Mouse (Mus musculus) ES-Bruce4 (cell line): ENCODE measurements around the gene 4930430A15Rik. TPM values are rescaled to one million over a fixed set of nuclear protein-coding genes. Genes with fewer than 3 reads are reported as not detected.

ENCODE experiments used
- H3K27ac ChIP-seq: 2 replicates; pipeline ENCODE4 v1.5.1; 2012; ENCODE audit warnings: low read length, inconsistent platforms; ENCODE audit not compliant: insufficient read depth
- H3K27me3 ChIP-seq: 2 replicates; pipeline ENCODE4 v1.6.1; 2012; ENCODE audit warnings: mild to moderate bottlenecking, low read length, inconsistent platforms; ENCODE audit not compliant: control insufficient read depth, poor library complexity, insufficient read depth, severe bottlenecking
- H3K36me3 ChIP-seq: 2 replicates; pipeline ENCODE4 v1.6.1; 2012; ENCODE audit warnings: inconsistent platforms, mild to moderate bottlenecking, low read length, moderate library complexity; ENCODE audit not compliant: control insufficient read depth, poor library complexity, insufficient read depth, severe bottlenecking
- H3K4me1 ChIP-seq: one replicate; pipeline ENCODE4 v1.8.1; 2011; ENCODE audit warnings: low read length; ENCODE audit not compliant: control insufficient read depth, insufficient read depth
- H3K4me3 ChIP-seq: 2 replicates; pipeline ENCODE4 v1.5.1; 2011; ENCODE audit warnings: low read depth, mild to moderate bottlenecking, low read length
- H3K9ac ChIP-seq: 2 replicates; pipeline ENCODE4 v1.6.1; 2012; ENCODE audit warnings: low read depth, mild to moderate bottlenecking, inconsistent platforms; ENCODE audit not compliant: poor library complexity, severe bottlenecking
- H3K9me3 ChIP-seq: replicated peaks from 2 replicates; pipeline ENCODE4 v1.6.1; 2012; ENCODE audit warnings: mild to moderate bottlenecking, low read length, inconsistent platforms; ENCODE audit not compliant: control insufficient read depth, poor library complexity, insufficient read depth, severe bottlenecking
- CTCF ChIP-seq: IDR thresholded peaks from one replicate; pipeline ENCODE4 v1.8.1; 2011; ENCODE audit warnings: low read depth, low read length
- EP300 ChIP-seq: IDR thresholded peaks from 2 replicates; pipeline ENCODE4 v1.6.1; 2011; ENCODE audit warnings: low read depth, low read length; ENCODE audit not compliant: insufficient read depth
- POLR2A ChIP-seq: IDR thresholded peaks from one replicate; pipeline ENCODE4 v1.8.1; 2011; ENCODE audit warnings: low read length; ENCODE audit not compliant: insufficient read depth
- polyA plus RNA-seq: library from polyadenylated mRNA; stranded (reverse); fragments of >200 nt; gene quantifications from 2 replicates; pipeline ENCODE4 v1.2.4, GENCODE M21; 2011; ENCODE audit warnings: low read depth; ENCODE audit not compliant: missing spikeins, insufficient read depth, insufficient read length

Gene 4930430A15Rik
- polyA plus RNA-seq = not detected in 2 replicates

- Histone ChIP-seq H3K27ac (no peak within 1 kb of the TSS), H3K27me3 (no peaks in the 10 kb centered on the region), H3K36me3 (no peaks in the 10 kb centered on the region), H3K4me3 (no peak within 1 kb of the TSS), H3K9me3 (no peaks in the 10 kb centered on the region), H3K9ac (no peak within 1 kb of the TSS), H3K4me1 (no peaks in the 10 kb centered on the region)
- TF ChIP-seq POLR2A (no peak), CTCF (no peak), EP300 (no peak)
Measured at GRCm38 (mm10) chr2:111229502-111229901, at the start of gene 4930430A15Rik. TSS of gene 4930430A15Rik (minus strand) at chr2:111229602.

- no peak for TF ChIP-seq POLR2A
- TF ChIP-seq EP300 = no peak
- TF ChIP-seq CTCF = no peak
- no peaks in the 10 kb centered on the region for H3K4me1 ChIP-seq
Measured at GRCm38 (mm10) chr2:111274006-111274405, 44.6 kb upstream of the 4930430A15Rik start, which contains the start of gene Olfr1277. TSS of gene Olfr1277 (minus strand) at chr2:111274106.

GRCm38 (mm10) chr2:111254216-111254615 lies 24.8 kb upstream of the 4930430A15Rik start, which contains the start of gene Olfr1276:
TSS of gene Olfr1276 (plus strand) at chr2:111254516.
- Histone ChIP-seq H3K9ac (no peak within 1 kb of the TSS), H3K9me3 (no peaks in the 10 kb centered on the region), H3K4me3 (no peak within 1 kb of the TSS), H3K4me1 (no peaks in the 10 kb centered on the region), H3K36me3 (no peaks in the 10 kb centered on the region), H3K27ac (no peak within 1 kb of the TSS), H3K27me3 (no peaks in the 10 kb centered on the region)
- TF ChIP-seq EP300 (no peak), CTCF (no peak), POLR2A (no peak)

More at GRCm38 (mm10) chr2:111274006-111274405, 44.6 kb upstream of the 4930430A15Rik start, which contains the start of gene Olfr1277:
- Histone ChIP-seq H3K27ac (no peak within 1 kb of the TSS), H3K9me3 (no peaks in the 10 kb centered on the region), H3K4me3 (no peak within 1 kb of the TSS), H3K9ac (no peak within 1 kb of the TSS), H3K36me3 (no peaks in the 10 kb centered on the region), H3K27me3 (no peaks in the 10 kb centered on the region)

GRCm38 (mm10) chr2:111235186-111235585 lies 5.8 kb upstream of the 4930430A15Rik start, which contains the start of gene Olfr1275:
TSS of gene Olfr1275 (minus strand) at chr2:111235286.
- TF ChIP-seq CTCF (no peak), EP300 (no peak), POLR2A (no peak)
- H3K9me3 ChIP-seq = no peaks in the 10 kb centered on the region
- H3K36me3 ChIP-seq = no peaks in the 10 kb centered on the region
- H3K4me3 ChIP-seq = no peak within 1 kb of the TSS
- H3K27ac ChIP-seq = no peak within 1 kb of the TSS
- no peaks in the 10 kb centered on the region for H3K4me1 ChIP-seq
- H3K9ac ChIP-seq = no peak within 1 kb of the TSS
- no peaks in the 10 kb centered on the region for H3K27me3 ChIP-seq

GRCm38 (mm10) chr2:111182068-111182467 lies 47.3 kb downstream of the 4930430A15Rik start:
- TF ChIP-seq EP300 = no peak
- no peak for TF ChIP-seq POLR2A
- TF ChIP-seq CTCF = no peak
- Histone ChIP-seq H3K36me3 (no peaks in the 10 kb centered on the region), H3K27me3 (no peaks in the 10 kb centered on the region), H3K4me3 (no peak overlapping the region), H3K27ac (no peak overlapping the region), H3K9me3 (no peaks in the 10 kb centered on the region), H3K9ac (no peak overlapping the region), H3K4me1 (no peaks in the 10 kb centered on the region)

- Histone ChIP-seq H3K4me1 (no peaks in the 10 kb centered on the region), H3K9ac (no peak within 1 kb of the TSS), H3K9me3 (no peaks in the 10 kb centered on the region), H3K27ac (no peak within 1 kb of the TSS), H3K4me3 (no peak within 1 kb of the TSS), H3K27me3 (no peaks in the 10 kb centered on the region), H3K36me3 (no peaks in the 10 kb centered on the region)
- TF ChIP-seq POLR2A (no peak), CTCF (no peak), EP300 (no peak)
Measured at GRCm38 (mm10) chr2:111152836-111153235, 76.6 kb downstream of the 4930430A15Rik start, which contains the start of gene Gm15130. TSS of gene Gm15130 (minus strand) at chr2:111152936.
